Mouse (Mus musculus): ENCODE results near the gene Colgalt1.

The Colgalt1 gene

GRCm38 (mm10) chr8:71628396-71629095 is 17.7 kb downstream of the Colgalt1 start:
- DNase-seq (ENCODE audit: low spot score), result no peak

- peak; percentile 88 for DNase-seq (ENCODE audit: low spot score)
Measured at GRCm38 (mm10) chr8:71629096-71629697, 18.4 kb downstream of the Colgalt1 start.

GRCm38 (mm10) chr8:71629781-71630212 is 19.0 kb downstream of the Colgalt1 start:
- no peak for DNase-seq (ENCODE audit: low spot score)

GRCm38 (mm10) chr8:71630761-71631160 is 20.0 kb downstream of the Colgalt1 start:
- DNase-seq (ENCODE audit: low spot score), result no peak

- no peak for DNase-seq (ENCODE audit: low spot score)
Measured at GRCm38 (mm10) chr8:71631897-71632296, 21.1 kb downstream of the Colgalt1 start.

GRCm38 (mm10) chr8:71633164-71633563 is 22.4 kb downstream of the Colgalt1 start:
- peak; percentile 58 for DNase-seq (ENCODE audit: low spot score)

- peak; percentile 67 for DNase-seq (ENCODE audit: low spot score)
Measured at GRCm38 (mm10) chr8:71633981-71634667, 23.3 kb downstream of the Colgalt1 start.

- no peak for DNase-seq (ENCODE audit: low spot score)
Measured at GRCm38 (mm10) chr8:71637149-71638095, 26.6 kb downstream of the Colgalt1 start.

GRCm38 (mm10) chr8:71638321-71638720 is 27.5 kb downstream of the Colgalt1 start:
- DNase-seq (ENCODE audit: low spot score), result no peak

- no peak for DNase-seq (ENCODE audit: low spot score)
Measured at GRCm38 (mm10) chr8:71639318-71639717, 28.5 kb downstream of the Colgalt1 start.

GRCm38 (mm10) chr8:71645510-71645909 is 34.7 kb downstream of the Colgalt1 start:
- DNase-seq (ENCODE audit: low spot score), result no peak

- DNase-seq (ENCODE audit: low spot score), result no peak
Measured at GRCm38 (mm10) chr8:71654600-71654999, 43.8 kb downstream of the Colgalt1 start.

- DNase-seq (ENCODE audit: low spot score), result no peak
Measured at GRCm38 (mm10) chr8:71657816-71658215, 47.0 kb downstream of the Colgalt1 start.

- no peak for DNase-seq (ENCODE audit: low spot score)
Measured at GRCm38 (mm10) chr8:71658515-71659049, 47.8 kb downstream of the Colgalt1 start.

- DNase-seq (ENCODE audit: low spot score), result no peak
Measured at GRCm38 (mm10) chr8:71659751-71660150, 49.0 kb downstream of the Colgalt1 start.

- DNase-seq (ENCODE audit: low spot score), result peak; percentile 76
Measured at GRCm38 (mm10) chr8:71660325-71661120, 49.7 kb downstream of the Colgalt1 start.

- peak; percentile 63 for DNase-seq (ENCODE audit: low spot score)
Measured at GRCm38 (mm10) chr8:71665331-71666130, 54.7 kb downstream of the Colgalt1 start.

- DNase-seq (ENCODE audit: low spot score), result no peak
Measured at GRCm38 (mm10) chr8:71666855-71667254, 56.1 kb downstream of the Colgalt1 start.

- no peak for DNase-seq (ENCODE audit: low spot score)
Measured at GRCm38 (mm10) chr8:71667256-71667655, 56.5 kb downstream of the Colgalt1 start.
